Mouse (Mus musculus) hematopoietic stem cell, adult 5-6 weeks (primary cell): Measurements from ENCODE around the gene Serpina9. TPM values are rescaled to one million over a fixed set of nuclear protein-coding genes. Genes with fewer than 3 reads are reported as not detected.

Source experiments
- ATAC-seq, 2 experiments: fragments of 125-278 bp in 1 of 2; replicated peaks in 1 of 2; 2 replicates each; pipeline ENCODE4 v1.8.0; 2016 to 2017; ENCODE audit warnings: inconsistent platforms in 2 of 2, mild to moderate bottlenecking in 2 of 2, moderate number of reproducible peaks in 2 of 2, low read depth in 1 of 2, moderate TSS enrichment in 1 of 2; ENCODE audit not compliant: low FRiP score in 2 of 2, poor library complexity in 2 of 2, severe bottlenecking in 2 of 2, insufficient read depth in 1 of 2, low TSS enrichment in 1 of 2
- total RNA-seq: library from RNA; stranded (forward); fragments of 172-1452, 232-1000 nt; gene quantifications from 2 replicates; pipeline ENCODE4 v1.2.3, GENCODE M21; 2017

The Serpina9 gene
- total RNA-seq, 1 experiment from 2014 or later, result not detected

DNA sequence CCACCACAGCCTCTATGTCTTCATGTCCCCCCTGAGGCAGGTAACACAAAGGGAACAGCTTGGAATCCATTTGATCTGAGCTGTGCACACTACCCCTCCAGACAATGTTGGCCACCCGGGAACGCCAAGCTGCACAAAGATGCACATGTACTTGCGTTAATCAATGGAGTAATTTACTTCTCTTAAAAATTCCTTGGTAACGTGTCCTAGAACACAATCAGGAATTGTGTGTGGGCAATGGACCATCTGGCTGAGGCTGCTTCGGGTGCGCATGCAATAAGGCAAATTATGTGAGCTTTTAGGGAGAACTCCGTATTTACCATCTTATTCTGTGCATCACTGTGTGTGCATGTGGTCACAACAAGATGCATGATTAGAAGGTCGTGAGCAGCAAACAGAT is 13.9 kb downstream of the Serpina9 start:
- ATAC-seq, result no peak

- ATAC-seq, result no peak
Observed at GRCm38 (mm10) chr12:103996513-103996912, 17.0 kb downstream of the Serpina9 start.

GRCm38 (mm10) chr12:103995292-103996072 is 18.1 kb downstream of the Serpina9 start:
- peak; percentile 54 to 58; a peak in 2 of 4 replicates for ATAC-seq

- peak; percentile 40 to 67; a peak in 2 of 4 replicates for ATAC-seq
Observed at GRCm38 (mm10) chr12:103992945-103993344, 20.6 kb downstream of the Serpina9 start.

DNA sequence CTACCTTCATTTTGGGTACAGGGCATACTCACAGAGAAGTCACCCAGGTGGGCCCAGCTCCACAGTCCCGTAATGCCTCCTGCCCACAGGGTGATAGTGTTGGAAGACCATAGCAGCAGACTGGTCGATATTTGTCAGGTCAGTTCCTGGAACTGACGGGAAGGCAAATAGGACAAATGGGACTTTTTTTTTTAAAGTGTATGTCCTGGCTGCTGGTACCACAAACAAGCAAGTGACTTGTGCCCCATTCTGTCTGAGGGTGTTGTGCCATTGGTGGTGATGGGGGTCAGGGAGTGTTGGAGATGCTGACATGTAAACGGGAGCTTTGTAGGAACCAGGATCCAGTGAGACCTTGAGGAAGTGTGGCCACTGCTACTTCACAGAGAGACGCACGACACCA is 23.7 kb downstream of the Serpina9 start, which contains the start of gene Serpina11:
TSS of gene Serpina11 (minus strand) at position 101 of the 400 bp plus-strand sequence.
- ATAC-seq, result no peak

DNA sequence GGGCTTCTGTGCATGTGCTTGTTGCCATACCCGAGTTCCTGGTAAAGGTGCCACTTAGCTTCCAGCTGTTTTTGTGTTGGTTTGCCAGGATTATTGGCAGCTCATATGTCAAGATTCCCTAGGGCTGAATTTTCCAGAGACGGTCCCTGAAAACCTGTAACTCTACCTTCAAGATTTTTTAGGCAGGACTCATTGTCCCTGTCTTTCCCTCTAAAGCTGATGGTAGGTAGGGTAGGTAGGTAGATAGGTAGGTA is 24.1 kb downstream of the Serpina9 start:
- ATAC-seq, result no peak

- ATAC-seq, result peak in 1 of 2 experiments; percentile 54; a peak in 1 of 4 replicates
Observed at GRCm38 (mm10) chr12:103988754-103989513, 24.6 kb downstream of the Serpina9 start.

DNA sequence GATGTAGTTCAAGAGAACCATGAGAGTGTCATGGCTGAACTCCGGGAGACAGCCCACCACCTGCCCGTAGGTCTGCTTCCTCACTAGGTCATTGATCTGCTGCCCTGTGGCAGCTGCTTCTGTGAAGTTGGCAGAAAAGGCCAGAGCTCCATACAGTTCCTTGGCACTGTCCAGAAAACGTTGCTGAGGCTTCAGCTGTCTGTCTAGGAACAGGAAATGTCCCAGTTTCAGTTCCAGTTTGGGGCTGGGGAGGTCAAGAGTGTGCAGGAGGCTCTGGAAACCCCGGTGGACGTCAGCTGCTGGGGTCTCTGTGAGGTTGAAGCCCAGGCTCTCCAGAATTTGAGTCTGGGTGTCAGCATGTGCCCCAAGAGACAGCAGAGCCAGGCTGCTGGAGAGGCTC is 27.7 kb downstream of the Serpina9 start:
- no peak; a peak in 1 of 4 replicates for ATAC-seq

- ATAC-seq, result no peak
Observed at GRCm38 (mm10) chr12:103984935-103985334, 28.6 kb downstream of the Serpina9 start.

GRCm38 (mm10) chr12:103981646-103982360 is 31.8 kb downstream of the Serpina9 start:
- no peak for ATAC-seq

DNA sequence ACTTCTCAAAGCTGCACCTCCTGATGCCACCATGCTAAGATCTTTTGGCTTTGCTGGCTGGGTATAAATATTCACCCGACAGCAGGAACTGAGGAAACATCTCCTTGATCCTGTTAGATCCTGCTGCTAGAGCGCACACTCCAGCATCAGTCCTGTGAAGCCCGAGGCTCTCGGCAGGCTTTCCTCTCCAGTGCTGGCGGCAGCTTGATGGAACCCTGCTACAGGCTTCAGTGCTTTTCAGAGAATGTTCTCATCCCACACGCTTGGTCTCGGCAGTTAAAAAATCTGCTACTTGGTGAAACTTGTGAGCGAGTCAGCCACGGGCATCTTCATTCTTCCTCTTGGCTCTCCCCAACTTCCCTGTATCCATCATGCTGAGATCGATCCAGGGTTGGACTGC is 35.3 kb downstream of the Serpina9 start:
- ATAC-seq, result no peak

GRCm38 (mm10) chr12:103977846-103978245 is 35.7 kb downstream of the Serpina9 start:
- peak; percentile 53 to 71; a peak in 3 of 4 replicates for ATAC-seq

DNA sequence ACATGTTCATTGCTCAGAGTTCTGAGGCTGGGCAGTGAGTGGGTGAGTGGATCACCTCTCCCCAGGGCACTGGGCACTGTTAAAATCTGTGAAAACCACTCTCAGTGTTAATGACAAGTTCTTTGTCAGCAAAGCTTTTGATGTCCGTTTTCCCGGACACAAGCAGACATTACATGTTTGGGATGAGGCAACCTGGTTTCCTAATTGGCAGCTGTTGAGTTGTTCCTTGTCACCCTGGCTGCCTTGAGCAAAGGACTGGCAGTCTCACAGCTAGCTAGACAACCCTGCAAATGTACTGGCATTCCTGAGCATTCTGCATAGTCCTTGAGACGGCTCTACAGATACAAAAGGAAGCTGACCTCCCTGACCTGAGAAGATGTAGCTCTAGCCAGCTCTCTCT is 36.5 kb downstream of the Serpina9 start:
- no peak for ATAC-seq

GRCm38 (mm10) chr12:103971080-103971479 is 42.5 kb downstream of the Serpina9 start:
- no peak for ATAC-seq

GRCm38 (mm10) chr12:103969577-103970116 is 43.9 kb downstream of the Serpina9 start:
- no peak for ATAC-seq

GRCm38 (mm10) chr12:103966761-103967160 is 46.8 kb downstream of the Serpina9 start:
- ATAC-seq, result no peak

DNA sequence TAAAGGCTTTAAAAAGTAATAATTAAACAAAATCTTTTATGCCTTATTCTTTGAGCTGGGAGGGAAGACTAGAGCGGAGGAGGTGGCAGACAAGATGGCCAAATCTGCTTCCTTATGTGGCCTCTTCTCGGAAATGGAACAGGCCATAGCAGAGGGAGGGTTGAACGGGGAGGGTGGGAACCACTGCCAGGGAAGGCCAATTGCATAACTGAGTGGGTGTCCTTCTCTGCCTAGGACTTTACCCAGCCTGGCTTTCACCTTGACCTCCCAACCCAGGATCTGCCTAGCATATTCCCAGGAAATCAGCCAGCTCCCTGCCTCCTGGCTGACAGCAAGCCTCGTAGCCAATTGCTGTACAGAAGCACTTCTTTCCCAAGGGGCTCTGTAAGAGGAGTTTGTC is 50.3 kb downstream of the Serpina9 start:
- ATAC-seq, result no peak

DNA sequence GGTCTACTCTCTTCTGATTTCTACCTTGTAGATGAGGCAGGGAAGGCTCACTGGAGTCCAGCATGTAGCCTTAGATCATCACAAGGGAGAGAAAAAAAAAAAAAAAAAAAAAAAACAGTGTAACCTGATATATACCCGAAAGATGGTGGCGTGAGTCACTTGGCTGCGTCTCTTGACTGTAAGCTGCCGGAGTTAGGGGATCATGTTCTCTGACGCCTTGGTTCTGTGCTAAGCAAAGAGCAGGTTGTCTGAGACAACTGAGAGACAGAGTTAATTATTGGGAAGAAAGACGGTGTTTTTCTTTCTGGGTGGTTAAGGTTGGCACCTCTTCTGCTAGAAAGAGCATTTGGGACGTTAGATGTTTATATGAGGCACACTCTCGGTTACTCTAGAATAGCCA is 50.7 kb downstream of the Serpina9 start:
- no peak for ATAC-seq
